Mouse (Mus musculus) hindbrain, embryonic 16.5 days (tissue): ENCODE measurements at regions not wholly inside any gene's neighbourhood (a gene's known extent, or its start where the extent isn't known, plus 50 kb on each side); places are given as distances from the start of the nearest gene placed in this dataset.

ENCODE experiments used
- ATAC-seq: fragments of 200-750 bp; cut with Nextera tagmentation; 2 replicates; pipeline ENCODE4 v1.8.0; 2017; ENCODE audit warnings: moderate TSS enrichment, moderate library complexity
- H3K27ac ChIP-seq: fragments of 300-500 bp; sonication (generic); 2 replicates; pipeline ENCODE4 v1.5.1; 2014; ENCODE audit warnings: low read depth, mild to moderate bottlenecking, control low read depth, low read length, moderate library complexity
- H3K27me3 ChIP-seq: fragments of 300-500 bp; sonication (generic); replicated peaks from 2 replicates; pipeline ENCODE4 v1.6.1; 2014; ENCODE audit warnings: low read length; ENCODE audit not compliant: control insufficient read depth, insufficient read depth
- H3K36me3 ChIP-seq: fragments of 300-500 bp; sonication (generic); 2 replicates; pipeline ENCODE4 v1.6.1; 2014; ENCODE audit warnings: mild to moderate bottlenecking, low read length, moderate library complexity, mixed read lengths; ENCODE audit not compliant: control insufficient read depth, insufficient read depth
- H3K4me1 ChIP-seq: fragments of 300-500 bp; sonication (generic); 2 replicates; pipeline ENCODE4 v1.6.1; 2014; ENCODE audit warnings: low read depth, low read length; ENCODE audit not compliant: control insufficient read depth, insufficient read depth
- H3K4me2 ChIP-seq: fragments of 300-500 bp; sonication (generic); 2 replicates; pipeline ENCODE4 v1.6.1; 2014; ENCODE audit warnings: mild to moderate bottlenecking, low read length, control low read depth, moderate library complexity
- H3K4me3 ChIP-seq: fragments of 300-500 bp; sonication (generic); 2 replicates; pipeline ENCODE4 v1.5.1; 2014; ENCODE audit warnings: mild to moderate bottlenecking, low read length, control low read depth, moderate library complexity
- H3K9ac ChIP-seq: fragments of 300-500 bp; sonication (generic); 2 replicates; pipeline ENCODE4 v1.6.1; 2014; ENCODE audit warnings: low read depth, mild to moderate bottlenecking, control low read depth, low read length, moderate library complexity
- H3K9me3 ChIP-seq: fragments of 300-500 bp; sonication (generic); 2 replicates; pipeline ENCODE4 v1.6.1; 2014; ENCODE audit warnings: mild to moderate bottlenecking, low read length, moderate library complexity; ENCODE audit not compliant: control insufficient read depth
- WGBS: fragments of 180-500 bp; shearing (Covaris S2); extraction: QIAGEN DNeasy Blood & Tissue Kit; methylation state at CpG from one replicate; pipeline ENCODE4 v1.1.7; 2014; 5-methylcytosine and 5-hydroxymethylcytosine counted together

- Histone ChIP-seq H3K9ac (no peak overlapping the region), H3K4me3 (no peak overlapping the region), H3K9me3 (no peaks in the 10 kb centered on the region), H3K4me1 (no peaks in the 10 kb centered on the region), H3K27me3 (no peaks in the 10 kb centered on the region), H3K27ac (no peak overlapping the region), H3K36me3 (no peaks in the 10 kb centered on the region), H3K4me2 (no peak overlapping the region)
- WGBS: 80% methylated on average over 3 of the region's 3 CpGs
- ATAC-seq: no peak
Measured at GRCm38 (mm10) chr19:15398624-15399023, 548.5 kb downstream of the Psat1 start.

- ATAC-seq: no peak; the same call in 1 of the 2 replicates
- H3K4me2 ChIP-seq: no peak overlapping the region
- H3K9ac ChIP-seq: no peak overlapping the region
- no peaks in the 10 kb centered on the region for H3K36me3 ChIP-seq
- no peak overlapping the region for H3K4me3 ChIP-seq
- WGBS: 69% methylated on average over 8 of the region's 8 CpGs
- no peaks in the 10 kb centered on the region for H3K9me3 ChIP-seq
- no peaks in the 10 kb centered on the region for H3K27me3 ChIP-seq
- H3K27ac ChIP-seq: no peak overlapping the region
- no peaks in the 10 kb centered on the region for H3K4me1 ChIP-seq
Measured at GRCm38 (mm10) chr19:15371682-15372081, 575.5 kb downstream of the Psat1 start.

- no peak overlapping the region for H3K4me3 ChIP-seq
- H3K4me2 ChIP-seq: no peak overlapping the region
- H3K9me3 ChIP-seq: no peaks in the 10 kb centered on the region
- no peak overlapping the region for H3K27ac ChIP-seq
- ATAC-seq: no peak
- H3K9ac ChIP-seq: no peak overlapping the region
- no peaks in the 10 kb centered on the region for H3K4me1 ChIP-seq
- WGBS: 44% methylated on average over 2 of the region's 2 CpGs
- no peaks in the 10 kb centered on the region for H3K27me3 ChIP-seq
- no peaks in the 10 kb centered on the region for H3K36me3 ChIP-seq
Measured at GRCm38 (mm10) chr19:15366951-15367350, 580.2 kb downstream of the Psat1 start.

GRCm38 (mm10) chr19:15357181-15357580 lies 590.0 kb downstream of the Psat1 start:
- Histone ChIP-seq H3K9me3 (no peaks in the 10 kb centered on the region), H3K27ac (no peak overlapping the region), H3K27me3 (no peaks in the 10 kb centered on the region), H3K36me3 (no peaks in the 10 kb centered on the region), H3K9ac (no peak overlapping the region), H3K4me1 (no peaks in the 10 kb centered on the region), H3K4me3 (no peak overlapping the region), H3K4me2 (no peak overlapping the region)
- 83% methylated on average over 3 of the region's 3 CpGs for WGBS
- no peak for ATAC-seq

GRCm38 (mm10) chr19:15348356-15348755 lies 598.8 kb downstream of the Psat1 start:
- no peak for ATAC-seq
- no peak overlapping the region for H3K4me3 ChIP-seq
- H3K27me3 ChIP-seq: no peaks in the 10 kb centered on the region
- H3K27ac ChIP-seq: no peak overlapping the region
- H3K9me3 ChIP-seq: no peaks in the 10 kb centered on the region
- H3K4me2 ChIP-seq: no peak overlapping the region
- no peaks in the 10 kb centered on the region for H3K36me3 ChIP-seq
- 94% methylated on average over 3 of the region's 3 CpGs for WGBS
- no peak overlapping the region for H3K9ac ChIP-seq
- no peaks in the 10 kb centered on the region for H3K4me1 ChIP-seq

GRCm38 (mm10) chr19:15342229-15342628 lies 604.9 kb downstream of the Psat1 start:
- Histone ChIP-seq H3K36me3 (no peaks in the 10 kb centered on the region), H3K27me3 (no peaks in the 10 kb centered on the region; the same call in 1 of the 2 replicates), H3K27ac (no peak overlapping the region), H3K4me1 (peaks cover 8% of the 10 kb centered on the region), H3K4me3 (no peak overlapping the region), H3K4me2 (no peak overlapping the region), H3K9ac (no peak overlapping the region), H3K9me3 (no peaks in the 10 kb centered on the region)
- WGBS: 95% methylated on average over 1 of the region's 1 CpGs
- ATAC-seq: no peak

GRCm38 (mm10) chr19:15340305-15340983 lies 606.7 kb downstream of the Psat1 start:
- peak; percentile 94 for ATAC-seq
- Histone ChIP-seq H3K4me3 (no peak overlapping the region), H3K4me2 (peak overlapping the region; percentile 20), H3K9ac (no peak overlapping the region; the same call in 1 of the 2 replicates), H3K4me1 (peaks cover 8% of the 10 kb centered on the region), H3K27ac (no peak overlapping the region), H3K9me3 (no peaks in the 10 kb centered on the region), H3K36me3 (no peaks in the 10 kb centered on the region), H3K27me3 (no peaks in the 10 kb centered on the region; the same call in 1 of the 2 replicates)
- WGBS: 19% methylated on average over 19 of the region's 19 CpGs

- no peak overlapping the region for H3K27ac ChIP-seq
- no peaks in the 10 kb centered on the region for H3K9me3 ChIP-seq
- no peaks in the 10 kb centered on the region for H3K36me3 ChIP-seq
- 52% methylated on average over 11 of the region's 11 CpGs for WGBS
- H3K4me1 ChIP-seq: peaks cover 8% of the 10 kb centered on the region
- peak; percentile 38 for ATAC-seq
- H3K27me3 ChIP-seq: no peaks in the 10 kb centered on the region; the same call in 1 of the 2 replicates
- H3K9ac ChIP-seq: no peak overlapping the region; the same call in 1 of the 2 replicates
- H3K4me2 ChIP-seq: peak overlapping the region; percentile 20
- H3K4me3 ChIP-seq: no peak overlapping the region
Measured at GRCm38 (mm10) chr19:15339979-15340304, 607.2 kb downstream of the Psat1 start.

GRCm38 (mm10) chr19:15330155-15330554 lies 617.0 kb downstream of the Psat1 start:
- Histone ChIP-seq H3K36me3 (no peaks in the 10 kb centered on the region), H3K4me2 (no peak overlapping the region), H3K27me3 (no peaks in the 10 kb centered on the region), H3K4me3 (no peak overlapping the region), H3K4me1 (no peaks in the 10 kb centered on the region), H3K9ac (no peak overlapping the region), H3K27ac (no peak overlapping the region), H3K9me3 (no peaks in the 10 kb centered on the region)
- 77% methylated on average over 3 of the region's 3 CpGs for WGBS
- no peak for ATAC-seq
